ENCODE assay signal across 7 mouse cellular contexts in genomic region chr10:127267318-127267717, GRCm38 (mm10). TPM values are rescaled to one million over a fixed set of nuclear protein-coding genes. Genes with fewer than 3 reads are reported as not detected.
DNase-seq lines count a peak whose midpoint lies in the region; ATAC-seq and TF ChIP-seq lines count a peak whose summit lies in the region.

No protein-coding gene starts in this region.

- H3K9me3 ChIP-seq in lung, postnatal 0 days (ENCODE audit: low read length) = no peaks in the 10 kb centered on the region
- H3K9me3 ChIP-seq in forebrain, embryonic 14.5 days (replicated peaks; ENCODE audit: control insufficient read depth, low read length) = no peaks in the 10 kb centered on the region
- no peaks in the 10 kb centered on the region for H3K9me3 ChIP-seq in limb, embryonic 12.5 days
- H3K9me3 ChIP-seq in stomach, embryonic 15.5 days = no peaks in the 10 kb centered on the region

- peaks cover 6% of the 10 kb centered on the region; the same call in 1 of the 2 replicates for H3K27me3 ChIP-seq in lung, postnatal 0 days (replicated peaks; ENCODE audit: insufficient read depth, low read length)
- H3K27me3 ChIP-seq in forebrain, embryonic 14.5 days (replicated peaks; ENCODE audit: control insufficient read depth, insufficient read depth, low read length) = no peaks in the 10 kb centered on the region
- peaks cover 24% of the 10 kb centered on the region for H3K27me3 ChIP-seq in limb, embryonic 12.5 days
- H3K27me3 ChIP-seq in stomach, embryonic 15.5 days (replicated peaks) = peaks cover 12% of the 10 kb centered on the region

- H3K36me3 ChIP-seq in lung, postnatal 0 days (ENCODE audit: insufficient read depth, low read length) = no peaks in the 10 kb centered on the region
- peaks cover 38% of the 10 kb centered on the region for H3K36me3 ChIP-seq in forebrain, embryonic 14.5 days (ENCODE audit: control insufficient read depth, insufficient read depth, low read length)
- H3K36me3 ChIP-seq in limb, embryonic 12.5 days = peaks cover 37% of the 10 kb centered on the region
- peaks cover 16% of the 10 kb centered on the region; the same call in 1 of the 2 replicates for H3K36me3 ChIP-seq in stomach, embryonic 15.5 days

- peaks cover 4% of the 10 kb centered on the region; the same call in 1 of the 2 replicates for H3K4me1 ChIP-seq in lung, postnatal 0 days (ENCODE audit: insufficient read depth, low read depth, low read length)
- peaks cover 10% of the 10 kb centered on the region; the same call in 1 of the 2 replicates for H3K4me1 ChIP-seq in forebrain, embryonic 14.5 days (ENCODE audit: control insufficient read depth, insufficient read depth, low read length)
- peaks cover 24% of the 10 kb centered on the region for H3K4me1 ChIP-seq in limb, embryonic 12.5 days (replicated peaks)
- H3K4me1 ChIP-seq in stomach, embryonic 15.5 days = peaks cover 16% of the 10 kb centered on the region

- H3K27ac ChIP-seq in lung, postnatal 0 days (ENCODE audit: low read length) = no peak overlapping the region
- H3K27ac ChIP-seq in forebrain, embryonic 14.5 days (ENCODE audit: low read depth, low read length) = no peak overlapping the region
- H3K27ac ChIP-seq in limb, embryonic 12.5 days = no peak overlapping the region
- H3K27ac ChIP-seq in stomach, embryonic 15.5 days = no peak overlapping the region

- H3K4me2 ChIP-seq in lung, postnatal 0 days (replicated peaks; ENCODE audit: low read depth, low read length) = peak overlapping the region; percentile 60
- H3K4me2 ChIP-seq in forebrain, embryonic 14.5 days (ENCODE audit: low read length) = peak overlapping the region; percentile 83
- peak overlapping the region; percentile 80 for H3K4me2 ChIP-seq in limb, embryonic 12.5 days
- peak overlapping the region; percentile 88 for H3K4me2 ChIP-seq in stomach, embryonic 15.5 days

- H3K4me3 ChIP-seq in lung, postnatal 0 days (ENCODE audit: low read depth, low read length) = peak overlapping the region; percentile 95
- H3K4me3 ChIP-seq in forebrain, embryonic 14.5 days (ENCODE audit: low read depth, low read length) = peak overlapping the region; percentile 97
- peak overlapping the region; percentile 95 for H3K4me3 ChIP-seq in limb, embryonic 12.5 days (replicated peaks)
- peak overlapping the region; percentile 100 for H3K4me3 ChIP-seq in stomach, embryonic 15.5 days (replicated peaks)

- 61% methylated on average over 5 of the region's 5 CpGs for WGBS in lung, postnatal 0 days
- WGBS in forebrain, embryonic 14.5 days = 68% methylated on average over 5 of the region's 5 CpGs
- 71% methylated on average over 5 of the region's 5 CpGs for WGBS in limb, embryonic 12.5 days
- 67% methylated on average over 5 of the region's 5 CpGs for WGBS in stomach, embryonic 15.5 days

- no peak for ATAC-seq in lung, postnatal 0 days
- no peak for ATAC-seq in forebrain, embryonic 14.5 days
- no peak for ATAC-seq in limb, embryonic 12.5 days (ENCODE audit: insufficient number of reproducible peaks, insufficient read depth, low FRiP score, low TSS enrichment, low read depth)
- no peak for ATAC-seq in stomach, embryonic 15.5 days (ENCODE audit: insufficient read depth, low FRiP score, low read depth)

- DNase-seq in lung, postnatal 0 days (ENCODE audit: low spot score) = no peak
- no peak for DNase-seq in lung, postnatal 36 days
- DNase-seq in forebrain, embryonic 14.5 days (ENCODE audit: low spot score) = no peak
- no peak for DNase-seq in right cerebral cortex, adult 2 months (ENCODE audit: low spot score in 2 of 2)
- DNase-seq in ovary, postnatal 36 days (ENCODE audit: low spot score) = no peak

- no peak for TF ChIP-seq CTCF in lung, postnatal 0 days (IDR thresholded peaks at IDR 0.05)

- H3K9ac ChIP-seq in lung, postnatal 0 days (replicated peaks; ENCODE audit: low read depth) = peak overlapping the region; percentile 100
- H3K9ac ChIP-seq in forebrain, embryonic 14.5 days (ENCODE audit: low read length) = peak overlapping the region; percentile 99; the same call in 1 of the 2 replicates
- peak overlapping the region; percentile 95 for H3K9ac ChIP-seq in limb, embryonic 12.5 days (replicated peaks)
- H3K9ac ChIP-seq in stomach, embryonic 15.5 days = peak overlapping the region; percentile 100

- TF ChIP-seq EP300 in lung, postnatal 0 days (IDR thresholded peaks at IDR 0.05) = no peak

RNA-seq across cellular contexts. Expression of gene Dctn2, which starts 1.1 kb away (rescaled TPM):
- 198 and 204 TPM in 2 replicates for polyA plus RNA-seq in lung, postnatal 0 days (2015; fragmentation: Nextera tagmentation; extraction: Ambion mirVana)
- 286 and 300 TPM in 2 replicates for polyA plus RNA-seq in forebrain, embryonic 14.5 days (2014; fragmentation: Nextera tagmentation; extraction: Ambion mirVana)
- 174 and 183 TPM in 2 replicates for polyA plus RNA-seq in limb, embryonic 12.5 days (2016; fragmentation: Nextera tagmentation; extraction: Ambion mirVana)
- 161 and 169 TPM in 2 replicates for polyA plus RNA-seq in stomach, embryonic 15.5 days (2015; fragmentation: Nextera tagmentation; extraction: Ambion mirVana)

RNA-seq across cellular contexts. Expression of gene Kif5a, which starts 4.2 kb away (rescaled TPM):
- 0.12 and 0.25 TPM in 2 replicates for polyA plus RNA-seq in lung, postnatal 0 days (2015; fragmentation: Nextera tagmentation; extraction: Ambion mirVana)
- polyA plus RNA-seq in forebrain, embryonic 14.5 days (2014; fragmentation: Nextera tagmentation; extraction: Ambion mirVana) = 47.6 and 68.8 TPM in 2 replicates
- polyA plus RNA-seq in limb, embryonic 12.5 days (2016; fragmentation: Nextera tagmentation; extraction: Ambion mirVana) = 5.3 and 5.6 TPM in 2 replicates
- 5.6 and 6.2 TPM in 2 replicates for polyA plus RNA-seq in stomach, embryonic 15.5 days (2015; fragmentation: Nextera tagmentation; extraction: Ambion mirVana)

RNA-seq across cellular contexts. Expression of gene Mbd6, which starts 21.5 kb away (rescaled TPM):
- 13.5 and 14.2 TPM in 2 replicates for polyA plus RNA-seq in lung, postnatal 0 days (2015; fragmentation: Nextera tagmentation; extraction: Ambion mirVana)
- 8.4 and 11.2 TPM in 2 replicates for polyA plus RNA-seq in forebrain, embryonic 14.5 days (2014; fragmentation: Nextera tagmentation; extraction: Ambion mirVana)
- polyA plus RNA-seq in limb, embryonic 12.5 days (2016; fragmentation: Nextera tagmentation; extraction: Ambion mirVana) = 17.2 and 19.8 TPM in 2 replicates
- polyA plus RNA-seq in stomach, embryonic 15.5 days (2015; fragmentation: Nextera tagmentation; extraction: Ambion mirVana) = 18.6 and 19.4 TPM in 2 replicates

RNA-seq across cellular contexts. Expression of gene Mars, which starts 44.3 kb away (rescaled TPM):
- 61.1 and 63.1 TPM in 2 replicates for polyA plus RNA-seq in lung, postnatal 0 days (2015; fragmentation: Nextera tagmentation; extraction: Ambion mirVana)
- polyA plus RNA-seq in forebrain, embryonic 14.5 days (2014; fragmentation: Nextera tagmentation; extraction: Ambion mirVana) = 124 and 135 TPM in 2 replicates
- polyA plus RNA-seq in limb, embryonic 12.5 days (2016; fragmentation: Nextera tagmentation; extraction: Ambion mirVana) = 144 and 145 TPM in 2 replicates
- polyA plus RNA-seq in stomach, embryonic 15.5 days (2015; fragmentation: Nextera tagmentation; extraction: Ambion mirVana) = 109 and 110 TPM in 2 replicates

RNA-seq across cellular contexts. Expression of gene Arhgap9, which starts 54.4 kb away (rescaled TPM):
- 8.5 TPM in 2 replicates for polyA plus RNA-seq in lung, postnatal 0 days (2015; fragmentation: Nextera tagmentation; extraction: Ambion mirVana)
- polyA plus RNA-seq in forebrain, embryonic 14.5 days (2014; fragmentation: Nextera tagmentation; extraction: Ambion mirVana) = 0.70 and 1.2 TPM in 2 replicates
- 5.7 and 6.5 TPM in 2 replicates for polyA plus RNA-seq in limb, embryonic 12.5 days (2016; fragmentation: Nextera tagmentation; extraction: Ambion mirVana)
- 5.6 and 6.3 TPM in 2 replicates for polyA plus RNA-seq in stomach, embryonic 15.5 days (2015; fragmentation: Nextera tagmentation; extraction: Ambion mirVana)
